Mouse (Mus musculus): ENCODE measurements around the gene Mlec.
"Not testable (repeated sequence)": the region's sequence is repeated elsewhere in the genome, so short reads cannot be mapped to it uniquely, and the experiment has no call there.

The Mlec gene

GRCm38 (mm10) chr5:115152132-115152956, 5.6 kb downstream of the Mlec start:
- in situ Hi-C loops (cut with MboI; ENCODE audit: low sequenced_read_pairs), result no loop called here

- in situ Hi-C loops (cut with MboI; ENCODE audit: low sequenced_read_pairs), result no loop called here
Observed at GRCm38 (mm10) chr5:115151457-115151856, 6.5 kb downstream of the Mlec start.

GRCm38 (mm10) chr5:115150991-115151390, 7.0 kb downstream of the Mlec start:
- in situ Hi-C loops (cut with MboI; ENCODE audit: low sequenced_read_pairs), result no loop called here

GRCm38 (mm10) chr5:115149675-115150459, 8.1 kb downstream of the Mlec start:
- in situ Hi-C loops (cut with MboI; ENCODE audit: low sequenced_read_pairs), result no loop called here

DNA sequence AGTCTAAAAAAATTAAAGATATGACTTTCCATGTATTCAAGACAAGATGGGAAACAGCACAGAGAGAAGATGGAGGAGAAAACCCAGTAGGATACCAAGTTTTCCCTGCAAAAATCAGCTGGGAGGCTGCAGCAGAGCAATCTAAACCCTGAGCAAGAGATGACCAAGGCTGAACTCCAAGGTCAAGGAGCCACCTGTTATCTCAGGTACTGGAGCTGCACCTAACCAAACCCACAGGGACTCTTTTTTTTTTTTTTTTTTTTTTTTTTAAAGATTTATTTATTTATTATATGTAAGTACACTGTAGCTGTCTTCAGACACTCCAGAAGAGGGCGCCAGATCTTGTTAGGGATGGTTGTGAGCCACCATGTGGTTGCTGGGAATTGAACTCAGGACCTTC, 9.1 kb downstream of the Mlec start:
- in situ Hi-C loops (cut with MboI; ENCODE audit: low sequenced_read_pairs), result not testable (repeated sequence)

DNA sequence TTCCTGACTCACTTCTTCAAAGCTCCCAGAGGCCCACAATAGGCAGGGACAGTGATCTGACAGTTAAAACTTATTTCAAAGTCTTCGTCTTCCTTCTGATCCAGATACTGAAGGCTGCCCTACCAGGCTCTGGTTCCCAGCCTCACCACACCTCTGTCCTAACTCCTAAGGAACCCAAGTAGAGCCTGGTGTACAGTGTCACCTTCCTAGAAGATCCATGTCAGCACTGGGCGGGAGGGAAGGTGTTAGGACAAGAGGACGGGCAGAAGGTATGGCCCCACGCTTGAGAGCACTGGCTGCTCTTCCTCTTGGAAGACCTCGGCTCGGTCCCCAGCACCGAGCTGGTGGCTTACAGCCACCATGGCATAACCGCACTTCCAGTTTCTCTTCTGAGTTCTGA, 9.6 kb downstream of the Mlec start:
- in situ Hi-C loops (cut with MboI; ENCODE audit: low sequenced_read_pairs), result no loop called here

DNA sequence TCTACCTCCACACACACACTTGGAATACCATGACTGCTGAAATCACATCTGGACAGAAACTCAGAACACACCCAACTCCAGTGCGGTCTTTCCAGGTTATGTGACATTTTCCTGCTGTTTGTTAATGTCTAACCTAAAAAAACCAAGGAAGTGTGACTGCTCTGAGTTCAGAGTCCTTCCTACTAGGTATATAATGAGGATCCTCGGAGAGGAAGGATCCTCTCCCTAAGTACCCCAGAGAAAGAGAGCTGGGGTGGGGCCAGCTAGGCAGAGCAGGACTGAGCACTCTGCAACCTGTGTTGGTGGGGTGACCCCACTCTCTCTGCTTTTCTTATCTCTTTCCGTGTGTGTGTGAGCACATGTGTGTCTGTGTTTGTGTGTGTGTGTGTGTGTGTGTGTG, 10.6 kb downstream of the Mlec start:
- in situ Hi-C loops (cut with MboI; ENCODE audit: low sequenced_read_pairs), result no loop called here

DNA sequence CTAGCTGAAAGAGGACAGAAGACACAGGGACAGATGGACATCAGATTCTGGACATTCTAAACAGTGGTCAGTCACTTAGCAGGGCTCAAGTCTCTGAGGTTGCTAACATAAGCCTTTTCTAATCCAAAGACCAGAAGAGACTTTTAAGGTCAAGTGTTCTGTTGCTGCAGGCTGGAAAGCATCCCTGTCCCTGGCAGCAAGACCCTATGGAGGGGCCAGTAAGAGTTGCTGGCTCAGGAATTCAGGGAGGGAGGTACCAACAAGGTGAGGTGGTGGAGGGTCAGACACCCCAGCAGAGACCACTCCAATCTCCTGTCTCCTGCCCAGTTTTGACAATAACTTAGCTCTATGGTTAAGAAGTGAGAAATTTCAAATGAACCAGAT, 11.2 kb downstream of the Mlec start:
- in situ Hi-C loops (cut with MboI; ENCODE audit: low sequenced_read_pairs), result no loop called here

DNA sequence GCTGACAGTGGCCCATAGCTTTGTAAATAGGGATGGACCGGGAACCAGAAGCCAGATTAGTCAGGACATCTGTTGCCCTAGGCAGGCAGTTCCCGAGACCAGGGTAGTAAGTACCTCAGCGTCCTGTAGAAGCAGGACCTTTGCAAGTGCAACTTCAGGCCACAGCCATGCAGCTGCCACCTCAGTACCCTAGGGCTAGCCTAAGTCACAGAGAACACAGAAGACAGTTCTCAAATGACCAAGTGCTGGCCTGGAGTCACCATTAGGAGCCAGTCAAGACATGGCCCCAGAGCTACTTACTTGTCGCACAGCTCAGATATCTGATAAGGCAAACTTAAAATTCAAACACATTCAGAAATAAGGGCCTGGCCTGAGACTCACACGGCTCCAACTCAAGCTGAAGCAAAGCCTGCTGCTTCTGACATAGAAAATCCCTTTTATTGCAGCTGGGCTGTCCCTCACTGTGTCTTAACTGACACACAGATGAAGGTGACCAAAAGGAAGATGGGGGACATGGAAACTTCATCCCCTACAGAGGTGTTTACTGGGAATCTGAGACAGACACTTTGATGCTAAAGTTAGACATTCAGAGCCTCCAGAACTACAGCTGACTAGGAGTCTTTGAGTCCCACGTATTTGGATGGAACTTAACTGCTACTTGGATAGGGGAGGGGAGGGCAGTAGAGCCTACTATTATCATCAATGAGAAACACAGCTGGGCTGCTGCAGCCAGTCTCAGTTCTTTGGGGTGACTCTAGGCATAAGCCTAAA, 11.8 kb downstream of the Mlec start:
- in situ Hi-C loops (cut with MboI; ENCODE audit: low sequenced_read_pairs), result no loop called here

DNA sequence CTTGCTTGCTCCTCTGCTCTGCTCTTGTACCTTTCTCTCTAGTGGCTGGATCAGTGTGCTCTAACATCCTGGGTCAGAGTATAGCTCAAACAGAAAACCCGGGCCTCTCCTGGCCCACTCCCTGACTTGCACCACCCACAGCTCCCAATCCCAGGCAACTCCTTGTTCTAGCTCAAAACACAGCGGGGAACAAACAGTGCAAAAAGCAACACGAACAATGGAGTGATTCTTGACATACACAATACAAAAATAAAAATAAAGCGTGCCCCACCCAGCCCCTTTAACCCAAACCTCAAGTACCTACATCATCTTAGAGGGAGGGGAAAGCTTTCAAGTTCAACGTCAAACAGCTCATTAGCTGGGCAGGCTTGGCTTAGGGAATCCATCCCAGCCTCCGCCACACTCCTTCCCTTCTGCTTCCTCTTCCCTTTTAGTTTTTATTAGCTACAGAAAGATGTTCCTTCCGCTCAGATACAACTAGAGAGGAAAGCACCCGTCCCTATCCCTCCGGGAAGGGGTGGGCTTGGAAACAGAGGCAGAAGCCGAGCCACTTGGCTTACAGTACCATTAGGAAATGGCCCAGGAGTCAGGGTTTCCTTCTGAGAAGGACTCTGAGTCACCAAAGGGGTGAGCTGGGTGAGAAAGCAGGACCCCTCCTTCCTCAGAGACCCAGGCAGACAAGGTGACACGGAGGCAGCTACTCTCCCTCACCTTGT, 12.6 kb downstream of the Mlec start:
- in situ Hi-C loops (cut with MboI; ENCODE audit: low sequenced_read_pairs), result no loop called here

DNA sequence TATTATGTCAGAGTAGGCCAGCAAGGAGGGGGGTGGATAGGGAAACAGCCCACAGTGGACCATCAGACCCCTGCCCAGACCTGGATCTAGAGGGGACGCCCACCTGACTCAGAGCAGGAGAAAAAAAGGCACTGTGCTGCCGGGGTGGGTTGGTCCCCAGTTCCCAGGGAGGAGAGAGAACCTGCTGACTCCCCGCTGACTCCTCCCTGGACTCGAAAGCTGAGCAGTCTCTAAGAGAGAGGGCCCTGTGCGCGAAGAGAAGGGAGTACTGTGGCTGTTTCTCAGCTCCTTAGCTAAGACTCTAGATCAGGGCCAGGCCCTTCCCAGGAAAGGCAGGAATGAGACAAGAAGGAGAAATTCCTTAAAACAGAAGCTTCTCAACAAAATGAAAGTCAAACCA, 13.5 kb downstream of the Mlec start:
- in situ Hi-C loops (cut with MboI; ENCODE audit: low sequenced_read_pairs), result no loop called here

DNA sequence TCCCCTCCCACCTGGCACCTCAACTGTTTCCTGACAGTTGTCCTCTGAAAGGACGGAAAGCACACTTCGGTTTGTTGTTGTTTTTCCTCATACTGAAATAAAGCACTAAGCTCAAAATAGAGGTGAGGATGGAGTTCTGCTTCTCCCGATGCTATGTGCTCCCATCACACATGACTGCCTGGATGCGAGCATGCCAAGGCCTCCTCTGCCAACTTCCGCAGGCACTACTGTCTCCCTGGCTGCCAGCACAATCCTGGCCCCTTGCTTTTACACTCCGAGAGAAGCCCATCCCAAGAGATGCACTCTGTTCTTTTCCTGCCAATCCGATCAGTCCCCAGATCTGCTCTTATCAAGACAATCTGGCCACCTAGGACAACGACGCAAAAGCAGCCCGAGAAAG, 14.4 kb downstream of the Mlec start:
- in situ Hi-C loops (cut with MboI; ENCODE audit: low sequenced_read_pairs), result no loop called here

DNA sequence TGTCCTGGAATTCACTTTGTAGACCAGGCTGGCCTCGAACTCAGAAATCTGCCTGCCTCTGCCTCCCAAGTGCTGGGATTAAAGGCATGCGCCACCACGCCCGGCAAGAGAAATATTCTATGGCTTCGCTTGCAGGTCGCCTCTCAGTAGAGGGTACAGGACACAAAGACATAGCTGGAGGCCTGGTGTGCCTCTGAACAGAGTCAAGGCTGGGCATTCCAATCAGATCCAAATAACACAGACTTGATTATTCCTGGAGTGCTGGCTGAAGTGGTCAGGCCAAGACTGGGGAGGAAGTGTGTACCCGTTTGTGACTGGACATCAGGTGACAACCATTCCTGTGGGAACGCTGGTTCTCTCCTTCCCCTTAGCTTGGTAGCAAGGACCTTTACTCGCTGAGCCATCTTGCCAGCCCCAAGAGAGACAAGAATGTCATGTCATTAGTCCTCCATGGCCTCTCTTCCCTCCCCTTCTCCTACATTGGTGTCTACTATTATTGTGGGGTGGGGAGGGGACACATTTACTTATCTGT, 15.7 kb downstream of the Mlec start:
- in situ Hi-C loops (cut with MboI; ENCODE audit: low sequenced_read_pairs), result no loop called here

- in situ Hi-C loops (cut with MboI; ENCODE audit: low sequenced_read_pairs), result no loop called here
Observed at GRCm38 (mm10) chr5:115140726-115141125, 17.3 kb downstream of the Mlec start.

DNA sequence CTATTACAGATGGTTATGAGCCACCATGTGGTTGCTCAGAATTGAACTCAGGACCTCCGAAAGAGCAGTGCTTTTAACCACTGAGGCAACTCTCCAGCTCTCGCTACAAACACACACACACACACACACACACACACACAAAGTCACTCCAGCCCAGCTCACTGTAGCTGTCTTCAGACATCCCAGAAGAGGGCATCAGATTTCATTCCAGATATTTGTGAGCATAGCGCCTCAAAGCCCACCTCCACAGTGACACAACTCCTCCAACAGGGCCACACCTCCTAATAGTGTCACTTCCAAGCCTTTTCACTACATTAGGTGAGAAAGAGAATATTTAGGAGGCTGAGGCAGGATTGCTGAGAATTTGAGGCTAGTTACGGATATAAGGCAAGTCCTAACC, 18.9 kb downstream of the Mlec start:
- in situ Hi-C loops (cut with MboI; ENCODE audit: low sequenced_read_pairs), result no loop called here

- in situ Hi-C loops (cut with MboI; ENCODE audit: low sequenced_read_pairs), result no loop called here
Observed at GRCm38 (mm10) chr5:115134234-115135165, 23.5 kb downstream of the Mlec start, which contains the start of gene Unc119b. Gene Unc119b, minus strand, starts transcription at chr5:115134975.

GRCm38 (mm10) chr5:115133358-115134066, 24.5 kb downstream of the Mlec start:
- in situ Hi-C loops (cut with MboI; ENCODE audit: low sequenced_read_pairs), result no loop called here

DNA sequence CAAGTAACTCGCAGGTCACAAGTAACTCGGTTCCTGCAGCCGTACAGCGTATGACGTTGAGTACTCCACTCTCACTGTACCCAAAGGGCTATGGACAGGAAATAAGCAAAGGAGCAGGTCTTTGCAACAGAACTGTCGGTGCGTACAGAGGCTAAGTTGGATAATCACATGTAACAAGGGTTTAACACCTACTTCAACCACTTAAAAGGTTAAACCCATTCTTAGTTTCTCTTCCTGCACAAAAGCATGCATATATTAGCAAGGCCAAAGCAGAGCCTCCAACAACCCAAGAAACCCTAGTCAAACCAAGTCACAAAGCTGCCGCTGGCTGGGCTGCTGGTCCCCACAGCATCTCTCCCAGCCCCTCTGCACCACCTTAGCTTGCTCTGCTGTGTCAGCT, 25.5 kb downstream of the Mlec start:
- in situ Hi-C loops (cut with MboI; ENCODE audit: low sequenced_read_pairs), result no loop called here

- in situ Hi-C loops (cut with MboI; ENCODE audit: low sequenced_read_pairs), result no loop called here
Observed at GRCm38 (mm10) chr5:115129328-115129727, 28.7 kb downstream of the Mlec start.
